Comparison of ENCODE assay signal across 25 mouse cellular contexts in genomic region chr1:160993851-160994250, GRCm38 (mm10).
"Had no signal": no experiment of that assay in that cellular context is flagged by ENCODE, and none has a peak within 500 bp of the region (broad histone marks: within the 10 kb centered on the region; RNA-seq: fewer than 3 reads in every experiment).

No protein-coding gene starts in this region.

- H3K4me1 ChIP-seq: hindbrain, embryonic 10.5 days; hindbrain, embryonic 12.5 days; limb, embryonic 10.5 days; limb, embryonic 12.5 days had no signal

- H3K27ac ChIP-seq: gastrocnemius, adult 2 months; heart, embryonic 10.5 days; hindbrain, embryonic 10.5 days; hindbrain, embryonic 12.5 days; hindbrain, embryonic 14.5 days; layer of hippocampus, adult 2 months; left cerebral cortex, adult 2 months; limb, embryonic 10.5 days; limb, embryonic 12.5 days; liver, embryonic 13.5 days had no signal

- H3K4me3 ChIP-seq: gastrocnemius, adult 2 months; heart, embryonic 10.5 days; heart, embryonic 12.5 days; hindbrain, embryonic 10.5 days; hindbrain, embryonic 12.5 days; layer of hippocampus, adult 2 months; left cerebral cortex, adult 2 months; limb, embryonic 10.5 days; limb, embryonic 12.5 days; liver, embryonic 13.5 days had no signal

- H3K36me3 ChIP-seq: heart, embryonic 10.5 days; heart, embryonic 12.5 days; hindbrain, embryonic 10.5 days; hindbrain, embryonic 12.5 days; limb, embryonic 10.5 days; limb, embryonic 12.5 days had no signal

- H3K4me2 ChIP-seq: heart, embryonic 12.5 days; hindbrain, embryonic 12.5 days; hindbrain, embryonic 14.5 days; limb, embryonic 12.5 days; liver, embryonic 11.5 days; liver, embryonic 13.5 days had no signal

- ATAC-seq: hindbrain, embryonic 16.5 days; inflammation-experienced regulatory T-cells, adult 6 months; intestine, postnatal 0 days had no signal

- H3K9me3 ChIP-seq: heart, embryonic 10.5 days; heart, embryonic 12.5 days; hindbrain, embryonic 10.5 days; hindbrain, embryonic 12.5 days; limb, embryonic 10.5 days; limb, embryonic 12.5 days; liver, embryonic 13.5 days had no signal

- H3K9ac ChIP-seq: heart, embryonic 12.5 days; hindbrain, embryonic 12.5 days; hindbrain, embryonic 14.5 days; limb, embryonic 12.5 days; liver, embryonic 13.5 days had no signal

- H3K27me3 ChIP-seq: heart, embryonic 12.5 days; hindbrain, embryonic 12.5 days; limb, embryonic 12.5 days; liver, embryonic 13.5 days had no signal

- DNase-seq: gastrocnemius, adult 2 months; gastrocnemius, postnatal 10 days; gastrocnemius, postnatal 25 days; heart, postnatal 10 days; heart, postnatal 4 days; kidney, adult 18-20 months; kidney, adult 8-10 months; kidney, postnatal 10 days; kidney, postnatal 25 days; kidney, postnatal 4 days; liver; liver, embryonic 13.5 days had no signal
